Mouse (Mus musculus): ENCODE results near the gene Gadl1. TPM values are rescaled to one million over a fixed set of nuclear protein-coding genes. Genes with fewer than 3 reads are reported as not detected.

Gene Gadl1
- polyA plus RNA-seq, 2 experiments = 0.69 to 1.4 TPM

DNA sequence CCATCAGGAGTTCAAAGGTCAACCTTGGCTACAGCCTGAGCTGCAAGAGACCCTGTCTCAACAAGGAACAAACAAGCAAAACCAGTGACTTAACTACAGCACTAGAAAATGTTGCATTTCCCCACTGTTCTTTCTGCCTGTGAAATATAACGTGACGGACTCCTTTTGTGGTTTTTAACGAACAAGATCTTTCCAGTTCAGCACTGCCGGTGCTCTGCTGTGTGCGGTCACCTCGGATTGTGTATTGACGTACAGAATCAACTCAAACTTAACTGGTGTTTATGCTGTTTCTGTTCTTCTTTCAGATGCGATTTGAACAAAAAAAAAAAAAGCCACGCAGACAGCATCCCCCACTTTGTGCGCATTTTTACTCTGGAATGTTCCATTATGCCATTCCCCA lies 13.4 kb downstream of the Gadl1 start:
- DNase-seq (ENCODE audit: low spot score) (no peak), ATAC-seq (ENCODE audit: low FRiP score, low read depth) (no peak)
- no peak for TF ChIP-seq POLR2A (IDR thresholded peaks at IDR 0.05; ENCODE audit: borderline replicate concordance, extremely low read depth, insufficient read depth, insufficient read length)
- H3K4me1 ChIP-seq (ENCODE audit: control insufficient read depth, insufficient read depth, low read length) = 0 out of 2 replicates have a peak, but pooled peaks cover 4% of the 10 kb centered on the region
- WGBS = 82% methylated on average over 10 of the region's 10 CpGs
- H3K9ac ChIP-seq (ENCODE audit: low read depth, low read length, severe bottlenecking) = no peak overlapping the region
- no peaks in the 10 kb centered on the region; the same call in 1 of the 2 replicates for H3K9me3 ChIP-seq (ENCODE audit: control insufficient read depth, low read length)
- H3K36me3 ChIP-seq (ENCODE audit: control insufficient read depth, insufficient read depth, low read length) = no peaks in the 10 kb centered on the region
- no peak overlapping the region for H3K27ac ChIP-seq (replicated peaks; ENCODE audit: low read depth, low read length)
- H3K27me3 ChIP-seq (ENCODE audit: control insufficient read depth, insufficient read depth, low read length) = no peaks in the 10 kb centered on the region
- no peak overlapping the region for H3K4me2 ChIP-seq (replicated peaks; ENCODE audit: low read depth, low read length, severe bottlenecking)
- no peak overlapping the region for H3K4me3 ChIP-seq (replicated peaks; ENCODE audit: low read length)

DNA sequence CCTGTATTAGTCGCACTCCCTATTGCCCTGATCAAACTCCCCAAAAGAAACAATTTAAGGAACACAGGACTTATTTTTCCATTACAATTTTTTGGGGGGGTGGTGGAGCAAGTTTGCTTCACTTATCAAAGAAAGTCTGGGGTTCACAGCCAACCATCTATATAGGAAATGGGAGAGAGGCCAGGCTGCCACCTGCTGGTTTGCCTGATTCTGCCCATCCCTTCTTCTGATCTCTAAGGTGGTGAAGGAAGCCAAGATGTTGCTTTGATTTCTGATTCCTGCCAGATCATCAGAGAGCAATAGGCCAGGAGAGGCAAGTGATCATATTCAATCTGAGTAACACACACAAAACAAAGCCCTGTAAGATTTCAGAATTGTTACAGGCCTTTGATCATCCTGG lies 14.8 kb downstream of the Gadl1 start:
- TF ChIP-seq POLR2A (IDR thresholded peaks at IDR 0.05; ENCODE audit: borderline replicate concordance, extremely low read depth, insufficient read depth, insufficient read length) = no peak
- H3K36me3 ChIP-seq (ENCODE audit: control insufficient read depth, insufficient read depth, low read length) = no peaks in the 10 kb centered on the region
- no peak overlapping the region for H3K4me2 ChIP-seq (replicated peaks; ENCODE audit: low read depth, low read length, severe bottlenecking)
- H3K4me3 ChIP-seq (replicated peaks; ENCODE audit: low read length) = no peak overlapping the region
- no peaks in the 10 kb centered on the region for H3K27me3 ChIP-seq (ENCODE audit: control insufficient read depth, insufficient read depth, low read length)
- 0 out of 2 replicates have a peak, but pooled peaks cover 4% of the 10 kb centered on the region for H3K4me1 ChIP-seq (ENCODE audit: control insufficient read depth, insufficient read depth, low read length)
- H3K27ac ChIP-seq (replicated peaks; ENCODE audit: low read depth, low read length) = no peak overlapping the region
- DNase-seq (ENCODE audit: low spot score) (no peak), ATAC-seq (ENCODE audit: low FRiP score, low read depth) (no peak)
- H3K9ac ChIP-seq (ENCODE audit: low read depth, low read length, severe bottlenecking) = no peak overlapping the region
- H3K9me3 ChIP-seq (ENCODE audit: control insufficient read depth, low read length) = no peaks in the 10 kb centered on the region; the same call in 1 of the 2 replicates
- WGBS = 89% methylated on average over 1 of the region's 1 CpGs

DNA sequence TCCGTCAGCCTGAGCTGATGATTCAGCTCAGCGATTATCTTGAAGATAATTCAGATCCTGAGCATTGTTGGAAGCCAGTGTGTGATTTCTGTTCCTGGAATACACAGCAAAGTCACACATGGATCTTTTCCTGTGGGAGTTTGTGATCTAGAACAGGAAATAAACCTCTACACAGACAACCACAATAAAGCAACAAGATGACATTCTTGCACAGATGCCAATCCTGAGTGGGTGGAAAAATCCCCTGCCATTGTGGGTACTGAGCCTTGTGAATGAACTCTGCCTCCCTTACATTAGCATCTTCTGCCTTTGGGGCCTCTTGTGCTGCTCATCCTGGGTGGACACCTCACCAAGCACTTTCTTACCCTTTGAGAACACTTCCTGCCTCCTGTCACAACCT lies 22.5 kb downstream of the Gadl1 start:
- no peak overlapping the region for H3K4me3 ChIP-seq (replicated peaks; ENCODE audit: low read length)
- H3K27ac ChIP-seq (replicated peaks; ENCODE audit: low read depth, low read length) = no peak overlapping the region
- H3K4me2 ChIP-seq (replicated peaks; ENCODE audit: low read depth, low read length, severe bottlenecking) = no peak overlapping the region
- no peak for ATAC-seq (ENCODE audit: low FRiP score, low read depth)
- H3K9ac ChIP-seq (ENCODE audit: low read depth, low read length, severe bottlenecking) = no peak overlapping the region
- H3K4me1 ChIP-seq (ENCODE audit: control insufficient read depth, insufficient read depth, low read length) = peaks cover 14% of the 10 kb centered on the region
- no peaks in the 10 kb centered on the region for H3K27me3 ChIP-seq (ENCODE audit: control insufficient read depth, insufficient read depth, low read length)
- H3K9me3 ChIP-seq (ENCODE audit: control insufficient read depth, low read length) = no peaks in the 10 kb centered on the region
- TF ChIP-seq POLR2A (IDR thresholded peaks at IDR 0.05; ENCODE audit: borderline replicate concordance, extremely low read depth, insufficient read depth, insufficient read length) = no peak
- 86% methylated on average over 2 of the region's 2 CpGs for WGBS
- DNase-seq (ENCODE audit: low spot score) = no peak
- no peaks in the 10 kb centered on the region for H3K36me3 ChIP-seq (ENCODE audit: control insufficient read depth, insufficient read depth, low read length)

DNA sequence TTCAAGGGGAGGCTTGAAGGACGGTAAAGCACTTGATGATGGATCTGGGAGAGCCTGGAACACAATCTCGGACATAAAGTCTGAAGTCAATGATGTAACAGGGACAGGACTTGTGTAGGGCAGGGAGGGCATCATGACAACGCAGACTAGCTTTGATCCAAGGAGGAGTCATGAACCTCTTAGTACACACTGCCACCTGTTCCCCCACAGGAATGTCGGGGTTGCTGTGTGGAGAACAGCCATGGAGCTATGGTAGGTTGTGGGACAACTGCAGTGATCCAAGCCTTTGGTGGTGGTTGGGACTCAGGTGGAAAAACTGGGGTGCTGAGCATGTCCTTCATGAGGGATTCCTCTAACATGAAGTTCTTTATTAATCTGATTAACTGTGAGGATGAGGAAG lies 23.5 kb downstream of the Gadl1 start:
- Histone ChIP-seq H3K4me1 (ENCODE audit: control insufficient read depth, insufficient read depth, low read length) (peaks cover 10% of the 10 kb centered on the region), H3K27ac (replicated peaks; ENCODE audit: low read depth, low read length) (0 out of 2 replicates have a peak overlapping the region, but pooled peaks have one; percentile 4), H3K36me3 (ENCODE audit: control insufficient read depth, insufficient read depth, low read length) (no peaks in the 10 kb centered on the region), H3K27me3 (ENCODE audit: control insufficient read depth, insufficient read depth, low read length) (no peaks in the 10 kb centered on the region), H3K9me3 (ENCODE audit: control insufficient read depth, low read length) (no peaks in the 10 kb centered on the region), H3K4me2 (replicated peaks; ENCODE audit: low read depth, low read length, severe bottlenecking) (no peak overlapping the region), H3K4me3 (replicated peaks; ENCODE audit: low read length) (no peak overlapping the region), H3K9ac (ENCODE audit: low read depth, low read length, severe bottlenecking) (no peak overlapping the region)
- ATAC-seq (ENCODE audit: low FRiP score, low read depth) (no peak), DNase-seq (ENCODE audit: low spot score) (no peak)
- WGBS = 86% methylated on average over 4 of the region's 4 CpGs
- no peak for TF ChIP-seq POLR2A (IDR thresholded peaks at IDR 0.05; ENCODE audit: borderline replicate concordance, extremely low read depth, insufficient read depth, insufficient read length)

DNA sequence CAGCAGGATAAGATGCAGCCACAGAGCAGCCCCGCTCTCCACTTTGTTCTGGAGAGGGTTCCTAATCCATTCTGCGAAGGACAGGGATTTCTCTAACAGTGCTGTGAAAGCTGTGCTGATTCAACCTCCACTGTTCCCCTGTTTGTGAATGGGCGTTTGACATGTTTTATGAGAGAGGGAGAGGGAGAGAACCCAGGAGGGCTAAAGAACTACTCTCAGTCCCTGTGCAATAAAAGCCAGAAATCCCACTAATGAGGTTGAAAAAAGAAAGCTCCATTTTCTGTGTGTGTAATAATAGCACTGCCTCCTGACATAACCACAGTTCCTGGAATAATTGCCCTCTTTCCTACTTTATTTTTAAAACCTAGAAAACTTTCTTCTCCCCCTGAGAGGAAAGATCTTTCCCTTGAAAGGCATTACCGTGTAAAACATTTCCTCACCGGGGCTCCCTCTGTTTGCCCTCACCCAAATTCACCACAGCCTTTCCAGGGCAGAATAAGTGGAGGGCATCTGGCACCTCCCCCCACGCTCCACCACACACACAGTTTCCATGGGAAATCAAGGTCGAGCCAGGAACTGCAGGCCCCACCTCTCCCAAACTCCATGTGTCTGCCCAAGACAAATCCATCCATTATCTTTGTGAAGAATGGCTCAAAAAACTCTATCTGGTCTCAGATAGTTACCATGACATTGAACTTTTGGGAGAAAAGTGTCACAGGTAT lies 24.1 kb downstream of the Gadl1 start:
- Histone ChIP-seq H3K9me3 (ENCODE audit: control insufficient read depth, low read length) (no peaks in the 10 kb centered on the region), H3K9ac (ENCODE audit: low read depth, low read length, severe bottlenecking) (no peak overlapping the region), H3K36me3 (ENCODE audit: control insufficient read depth, insufficient read depth, low read length) (no peaks in the 10 kb centered on the region), H3K27me3 (ENCODE audit: control insufficient read depth, insufficient read depth, low read length) (no peaks in the 10 kb centered on the region), H3K4me2 (replicated peaks; ENCODE audit: low read depth, low read length, severe bottlenecking) (no peak overlapping the region), H3K4me3 (replicated peaks; ENCODE audit: low read length) (no peak overlapping the region), H3K27ac (replicated peaks; ENCODE audit: low read depth, low read length) (peak overlapping the region; percentile 15; the same call in 1 of the 2 replicates), H3K4me1 (ENCODE audit: control insufficient read depth, insufficient read depth, low read length) (peaks cover 10% of the 10 kb centered on the region)
- ATAC-seq (ENCODE audit: low FRiP score, low read depth) (peak; percentile 50), DNase-seq (ENCODE audit: low spot score) (peak; percentile 38)
- TF ChIP-seq POLR2A (IDR thresholded peaks at IDR 0.05; ENCODE audit: borderline replicate concordance, extremely low read depth, insufficient read depth, insufficient read length) = no peak
- 19% methylated on average over 7 of the region's 7 CpGs for WGBS

Data from limb, embryonic 14.5 days (tissue).